In the genomic region with DNA sequence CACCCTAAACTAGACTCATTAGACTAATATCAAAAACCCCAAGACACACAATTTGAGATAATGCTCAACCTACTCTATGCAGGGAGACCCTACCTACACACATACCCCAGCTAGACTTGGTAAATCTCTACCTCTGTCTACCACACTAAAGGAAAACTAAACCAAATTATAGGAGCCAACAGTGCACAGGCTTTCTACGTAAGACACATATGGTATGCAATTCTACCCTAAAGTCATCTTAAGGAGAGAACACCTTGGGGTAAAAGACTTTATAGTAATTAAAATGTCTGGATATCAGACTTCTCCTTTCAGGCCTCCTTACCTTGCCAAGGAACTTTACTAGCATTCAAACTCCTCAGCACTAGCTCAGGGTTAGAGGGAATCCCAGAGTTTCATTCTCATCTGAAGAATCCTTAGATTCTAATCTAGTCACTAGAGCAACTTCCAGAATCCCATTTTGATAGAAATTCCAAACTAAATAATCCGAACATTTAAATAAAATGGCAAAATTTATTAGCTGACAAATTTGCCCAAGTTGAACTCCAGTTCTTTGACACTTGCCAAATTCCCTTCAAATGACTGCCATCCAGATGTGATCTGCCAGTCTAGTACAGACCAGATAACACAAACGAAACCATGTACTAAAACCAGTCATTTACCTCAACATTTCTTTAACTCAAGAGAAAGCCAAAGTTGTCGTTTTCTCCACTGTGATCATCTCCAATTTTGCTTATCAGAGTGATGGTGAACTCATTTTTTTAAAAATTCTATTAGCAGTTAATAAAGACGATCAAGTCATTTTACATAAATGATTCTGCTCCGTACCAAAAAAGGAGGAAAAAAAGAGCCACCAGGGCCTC, we compare ENCODE assay signal across 9 mouse cellular contexts. TPM values are rescaled to one million over a fixed set of nuclear protein-coding genes. Genes with fewer than 3 reads are reported as not detected.
DNase-seq lines count a peak whose midpoint lies in the region; ATAC-seq and TF ChIP-seq lines count a peak whose summit lies in the region.
"Had no signal": no experiment of that assay in that cellular context is flagged by ENCODE, and none has a peak within 500 bp of the region (broad histone marks: within the 10 kb centered on the region; RNA-seq: fewer than 3 reads in every experiment).

No protein-coding gene starts in this region.

- no peaks in the 10 kb centered on the region for H3K27me3 ChIP-seq in forebrain, embryonic 16.5 days (replicated peaks; ENCODE audit: control insufficient read depth, insufficient read depth, low read length)
- no peaks in the 10 kb centered on the region for H3K27me3 ChIP-seq in liver, embryonic 15.5 days

- peak overlapping the region; percentile 82 for H3K4me3 ChIP-seq in gastrocnemius, adult 2 months
- peak overlapping the region; percentile 70 for H3K4me3 ChIP-seq in forebrain, embryonic 16.5 days (replicated peaks; ENCODE audit: low read length)
- H3K4me3 ChIP-seq in liver, embryonic 15.5 days (replicated peaks), result peak overlapping the region; percentile 94

- H3K9ac ChIP-seq in forebrain, embryonic 16.5 days (replicated peaks; ENCODE audit: low read depth, low read length), result peak overlapping the region; percentile 44; the same call in 1 of the 2 replicates
- peak overlapping the region; percentile 97 for H3K9ac ChIP-seq in liver, embryonic 15.5 days

- TF ChIP-seq CTCF in gastrocnemius, adult 2 months (IDR thresholded peaks at IDR 0.05), result no peak

- H3K4me2 ChIP-seq in forebrain, embryonic 16.5 days (ENCODE audit: low read length), result peak overlapping the region; percentile 76
- peak overlapping the region; percentile 78 for H3K4me2 ChIP-seq in liver, embryonic 15.5 days

- intact Hi-C loops in gastrocnemius, adult 2 months (cut with DNase I), result loop anchor here (5.0 kb wide), 1 partner anchor 99 kb away; the partner anchor contains the start of genes Kat14 and Pet117
- intact Hi-C loops in gastrocnemius, postnatal 36 days (cut with DNase I), result loop anchor here (5.0 kb wide), 1 partner anchor 256 kb away; the partner anchor contains the start of gene Rrbp1

- no peaks in the 10 kb centered on the region for H3K36me3 ChIP-seq in forebrain, embryonic 16.5 days (ENCODE audit: control insufficient read depth, insufficient read depth)
- H3K36me3 ChIP-seq in liver, embryonic 15.5 days (replicated peaks), result peaks cover 38% of the 10 kb centered on the region

- no peaks in the 10 kb centered on the region for H3K9me3 ChIP-seq in forebrain, embryonic 16.5 days (ENCODE audit: control insufficient read depth, low read length)
- no peaks in the 10 kb centered on the region for H3K9me3 ChIP-seq in liver, embryonic 15.5 days (replicated peaks)

- H3K4me1 ChIP-seq in forebrain, embryonic 16.5 days (replicated peaks; ENCODE audit: control insufficient read depth, insufficient read depth, low read length), result peaks cover 21% of the 10 kb centered on the region
- peaks cover 77% of the 10 kb centered on the region for H3K4me1 ChIP-seq in liver, embryonic 15.5 days (replicated peaks)

- peak overlapping the region; percentile 96 for H3K27ac ChIP-seq in gastrocnemius, adult 2 months
- H3K27ac ChIP-seq in forebrain, embryonic 16.5 days (ENCODE audit: low read length), result no peak overlapping the region
- peak overlapping the region; percentile 51 for H3K27ac ChIP-seq in liver, embryonic 15.5 days (replicated peaks)

- no peak for DNase-seq in gastrocnemius, adult 2 months
- no peak for DNase-seq in gastrocnemius, postnatal 36 days
- DNase-seq in A20 (ENCODE audit: low read depth, low spot score), result peak; percentile 29
- no peak for DNase-seq in cerebellum, postnatal 10 days
- DNase-seq in adrenal gland, adult 2 months, result no peak
- no peak for DNase-seq in urinary bladder, postnatal 10 days (ENCODE audit: low spot score)
- DNase-seq: right cerebral cortex, postnatal 14 days had no signal

- WGBS in forebrain, embryonic 16.5 days, result 9% methylated on average over 6 of the region's 6 CpGs
- 3% methylated on average over 6 of the region's 6 CpGs for WGBS in liver, embryonic 15.5 days (ENCODE audit: insufficient replicate concordance)

- no peak for ATAC-seq in forebrain, embryonic 16.5 days
- ATAC-seq in liver, embryonic 15.5 days (ENCODE audit: insufficient read depth), result no peak

RNA-seq across cellular contexts. Expression of gene Mgme1, which starts 1.8 kb away (rescaled TPM):
- 10 to 100 TPM; 10.2 to 11.9 TPM for total RNA-seq in gastrocnemius, adult 2 months (2021)
- 1 to 10 TPM; 7.2 to 7.3 TPM for total RNA-seq in gastrocnemius, postnatal 36 days (2021)
- polyA plus RNA-seq in forebrain, embryonic 16.5 days (2015; fragmentation: Nextera tagmentation; extraction: Ambion mirVana), result 10.8 and 11.4 TPM in 2 replicates
- 9.8 and 10.5 TPM in 2 replicates for polyA plus RNA-seq in liver, embryonic 15.5 days (2015; fragmentation: Nextera tagmentation; extraction: Ambion mirVana)
- 10 to 100 TPM; 22.3 to 22.7 TPM for total RNA-seq in adrenal gland, adult 2 months (2021)
- polyA plus RNA-seq in adrenal gland, adult 2 months (2012; rRNA removed), result 4.4 and 4.6 TPM in 2 replicates

RNA-seq across cellular contexts. Expression of gene Snx5, which starts 2.0 kb away (rescaled TPM):
- 10 to 100 TPM; 52.0 to 60.6 TPM for total RNA-seq in gastrocnemius, adult 2 months (2021)
- 10 to 100 TPM; 37.3 to 46.2 TPM for total RNA-seq in gastrocnemius, postnatal 36 days (2021)
- 55.2 and 64.3 TPM in 2 replicates for polyA plus RNA-seq in forebrain, embryonic 16.5 days (2015; fragmentation: Nextera tagmentation; extraction: Ambion mirVana)
- polyA plus RNA-seq in liver, embryonic 15.5 days (2015; fragmentation: Nextera tagmentation; extraction: Ambion mirVana), result 55.7 and 59.4 TPM in 2 replicates
- total RNA-seq in adrenal gland, adult 2 months (2021), result 100 to 1,000 TPM in 1 of 2 experiments, 10 to 100 TPM in 1; 87.4 to 105 TPM
- 34.9 and 35.1 TPM in 2 replicates for polyA plus RNA-seq in adrenal gland, adult 2 months (2012; rRNA removed)
